ENCODE assay signal across 8 mouse cellular contexts in the genomic region with DNA sequence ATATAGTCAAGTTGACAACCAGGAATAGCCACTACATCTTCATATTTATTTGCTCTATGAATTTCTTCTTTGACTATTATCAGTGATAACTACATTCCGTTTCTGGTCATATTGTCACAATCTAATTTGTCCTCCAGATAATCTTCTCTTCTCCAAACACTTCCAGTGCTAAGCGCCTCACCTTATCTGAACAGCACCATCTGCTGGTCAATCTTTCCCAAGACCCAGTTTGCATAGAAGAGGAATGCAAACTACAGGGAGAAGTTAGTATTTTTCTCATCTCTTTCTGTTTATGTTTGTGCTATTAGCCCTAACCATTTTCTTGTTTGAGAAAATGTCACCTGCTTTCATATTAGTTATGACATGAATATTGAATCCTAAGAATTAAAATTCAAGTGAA.
DNase-seq lines count a peak whose midpoint lies in the region; ATAC-seq lines count a peak whose summit lies in the region.

No protein-coding gene starts in this region.

- peak; percentile 27 for DNase-seq in adrenal gland, postnatal 14 days
- DNase-seq in adrenal gland, postnatal 4 days (ENCODE audit: low spot score in 2 of 2), result no peak
- DNase-seq in kidney, postnatal 10 days, result peak; percentile 34
- no peak for DNase-seq in kidney, adult 18-20 months
- DNase-seq in 416B (ENCODE audit: low read depth), result peak; percentile 75
- peak; percentile 9 for DNase-seq in embryo, embryonic 9.5 days (ENCODE audit: extremely low spot score)
- no peak for DNase-seq in spleen, adult 18-20 months

- ATAC-seq in CD4-positive, CD25-positive, alpha-beta regulatory T cell, adult 4 months, result no peak

Comparison
In these comparisons a context has a peak if more than half of its experiments do, and no peak if none do; other contexts are left out.
1. DNase-seq: peak in adrenal gland, postnatal 14 days (single experiment), kidney, postnatal 10 days (single experiment), 416B (single experiment) and embryo, embryonic 9.5 days (single experiment); none in adrenal gland, postnatal 4 days (0 of 2), kidney, adult 18-20 months (single experiment) and spleen, adult 18-20 months (0 of 2).